Mouse (Mus musculus) MEL (cell line): ENCODE data around the gene Acvr1b. TPM values are rescaled to one million over a fixed set of nuclear protein-coding genes. Genes with fewer than 3 reads are reported as not detected.

Experiments
- DNase-seq: peaks from one replicate; pipeline ENCODE4 v3.0.0; 2011; ENCODE audit warnings: low read depth, low spot score
- H3K27ac ChIP-seq: 2 replicates; pipeline ENCODE4 v1.5.1; 2012; ENCODE audit warnings: low read depth, mild to moderate bottlenecking, control low read depth, low read length, moderate library complexity; ENCODE audit not compliant: control insufficient read depth
- H3K27me3 ChIP-seq, 2 experiments: fragments of 150-350 bp in 1 of 2; sonication (generic) in 1 of 2; 2 replicates each; pipeline ENCODE4 v1.6.1; 2012; ENCODE audit warnings: low read length in 2 of 2, mild to moderate bottlenecking in 2 of 2, improper control_type of control experiment in 1 of 2, moderate library complexity in 1 of 2; ENCODE audit not compliant: insufficient read depth in 2 of 2, control insufficient read depth in 1 of 2
- H3K36me3 ChIP-seq, 2 experiments: 2 replicates each; pipeline ENCODE4 v1.6.1; 2012 to 2014; ENCODE audit warnings: low read length in 2 of 2, improper control_type of control experiment in 1 of 2, inconsistent platforms in 1 of 2, mild to moderate bottlenecking in 1 of 2; ENCODE audit not compliant: insufficient read depth in 2 of 2, control insufficient read depth in 1 of 2
- H3K4me1 ChIP-seq, 2 experiments: fragments of 150-350 bp in 1 of 2; sonication (generic) in 1 of 2; 2 replicates each; pipeline ENCODE4 v1.6.1; 2012; ENCODE audit warnings: low read length in 2 of 2, improper control_type of control experiment in 1 of 2, mild to moderate bottlenecking in 1 of 2; ENCODE audit not compliant: insufficient read depth in 2 of 2, control insufficient read depth in 1 of 2
- H3K4me3 ChIP-seq, 2 experiments: fragments of 150-350 bp in 1 of 2; sonication (generic) in 1 of 2; 2 replicates each; pipeline ENCODE4 v1.5.1; 2012; ENCODE audit warnings: low read depth in 2 of 2, low read length in 2 of 2, mild to moderate bottlenecking in 2 of 2, moderate library complexity in 2 of 2, control low read depth in 1 of 2, improper control_type of control experiment in 1 of 2; ENCODE audit not compliant: control insufficient read depth in 1 of 2, insufficient read depth in 1 of 2
- H3K79me2 ChIP-seq: 2 replicates; pipeline ENCODE4 v1.6.1; 2012; ENCODE audit warnings: mild to moderate bottlenecking, low read length, moderate library complexity; ENCODE audit not compliant: control insufficient read depth, poor library complexity, insufficient read depth
- H3K9ac ChIP-seq: 2 replicates; pipeline ENCODE4 v1.6.1; 2012; ENCODE audit warnings: low read depth, mild to moderate bottlenecking, control low read depth, low read length, moderate library complexity; ENCODE audit not compliant: control insufficient read depth, poor library complexity, severe bottlenecking
- H3K9me3 ChIP-seq: fragments of 150-350 bp; sonication (generic); replicated peaks from 2 replicates; pipeline ENCODE4 v1.6.1; 2012; ENCODE audit warnings: mild to moderate bottlenecking, low read length, improper control_type of control experiment, moderate library complexity; ENCODE audit not compliant: insufficient read depth
- CHD2 ChIP-seq: IDR thresholded peaks from 2 replicates; pipeline ENCODE4 v1.6.1; 2011; ENCODE audit warnings: low read length, improper control_type of control experiment
- CTCF ChIP-seq, 3 experiments: IDR thresholded peaks in 2 of 3; conservative IDR thresholded peaks in 1 of 3; 2 replicates each; pipeline ENCODE4 v1.5.1; 2011 to 2012; ENCODE audit warnings: low read length in 3 of 3, low read depth in 2 of 3, mild to moderate bottlenecking in 2 of 3, improper control_type of control experiment in 1 of 3, inconsistent platforms in 1 of 3, mixed read lengths in 1 of 3, moderate library complexity in 1 of 3; ENCODE audit not compliant: control insufficient read depth in 1 of 3, insufficient read depth in 1 of 3, poor library complexity in 1 of 3, severe bottlenecking in 1 of 3
- GATA1 ChIP-seq: IDR thresholded peaks from 2 replicates; pipeline ENCODE4 v1.6.1; 2011; ENCODE audit warnings: low read depth, low read length, improper control_type of control experiment
- HCFC1 ChIP-seq: IDR thresholded peaks from 2 replicates; pipeline ENCODE4 v1.6.1; 2012; ENCODE audit warnings: low read depth, mild to moderate bottlenecking, inconsistent platforms, low read length, improper control_type of control experiment, moderate library complexity
- MAFK ChIP-seq: IDR thresholded peaks from 2 replicates; pipeline ENCODE4 v1.6.1; 2011; ENCODE audit warnings: low read depth, mild to moderate bottlenecking, low read length, improper control_type of control experiment, borderline replicate concordance
- MAZ ChIP-seq: IDR thresholded peaks from 2 replicates; pipeline ENCODE4 v1.6.1; 2012; ENCODE audit warnings: low read depth, mild to moderate bottlenecking, inconsistent platforms, low read length, improper control_type of control experiment
- MXI1 ChIP-seq: IDR thresholded peaks from 2 replicates; pipeline ENCODE4 v1.6.1; 2011; ENCODE audit warnings: mild to moderate bottlenecking, low read depth, low read length, improper control_type of control experiment
- NRF1 ChIP-seq: IDR thresholded peaks from 2 replicates; pipeline ENCODE4 v1.6.1; 2014; ENCODE audit warnings: low read depth, mild to moderate bottlenecking, inconsistent platforms, low read length, improper control_type of control experiment, moderate library complexity; ENCODE audit not compliant: poor library complexity, insufficient read depth, severe bottlenecking
- RCOR1 ChIP-seq: IDR thresholded peaks from 2 replicates; pipeline ENCODE4 v1.6.1; 2012; ENCODE audit warnings: low read depth, mild to moderate bottlenecking, inconsistent platforms, low read length, improper control_type of control experiment
- SIN3A ChIP-seq: IDR thresholded peaks from 2 replicates; pipeline ENCODE4 v1.6.1; 2012; ENCODE audit warnings: low read length, improper control_type of control experiment, inconsistent platforms
- TBP ChIP-seq: IDR thresholded peaks from 2 replicates; pipeline ENCODE4 v1.8.0; 2011; ENCODE audit warnings: low read depth, low read length, improper control_type of control experiment
- UBTF ChIP-seq: IDR thresholded peaks from 2 replicates; pipeline ENCODE4 v1.6.1; 2012; ENCODE audit warnings: low read depth, mild to moderate bottlenecking, inconsistent platforms, low read length, improper control_type of control experiment, moderate library complexity, borderline replicate concordance; ENCODE audit not compliant: insufficient read depth
- USF2 ChIP-seq, 2 experiments: IDR thresholded peaks; 2 replicates each; pipeline ENCODE4 v1.6.1; 2011 to 2012; ENCODE audit warnings: improper control_type of control experiment in 2 of 2, low read length in 2 of 2, borderline replicate concordance in 1 of 2, inconsistent platforms in 1 of 2, low read depth in 1 of 2, mild to moderate bottlenecking in 1 of 2; ENCODE audit not compliant: insufficient read depth in 1 of 2
- polyA plus RNA-seq, 2 experiments: library from polyadenylated mRNA; stranded (reverse) in 1 of 2; unstranded in 1 of 2; fragments of >175 nt in 1 of 2; fragments of >200 nt in 1 of 2; gene quantifications; 2 replicates each; pipeline versions ENCODE4 v1.2.1 to v1.2.4; 2012; ENCODE audit warnings: low replicate concordance in 2 of 2, low read depth in 1 of 2; ENCODE audit not compliant: insufficient read length in 2 of 2, insufficient read depth in 1 of 2, missing spikeins in 1 of 2
- total RNA-seq: library from RNA; depleted of rRNA; stranded (reverse); fragments of 300-350 nt; gene quantifications from 2 replicates; pipeline ENCODE4 v1.2.3, GENCODE M21; 2012; rRNA removed

Gene Acvr1b
- total and polyA plus RNA-seq, 3 experiments, result 10.4 to 13.2 TPM; not detected in 1

GRCm38 (mm10) chr15:101260874-101261622 is 87.2 kb downstream of the Acvr1b start (continued):
- no peak; the same call in 1 of the 2 replicates for TF ChIP-seq MXI1
- TF ChIP-seq NRF1, result peak; percentile 16; the same call in 1 of the 2 replicates
- peak; percentile 94 for TF ChIP-seq TBP
- TF ChIP-seq UBTF, result peak; percentile 95
- TF ChIP-seq MAZ, result no peak
- no peak for TF ChIP-seq USF2 (IDR thresholded peaks at IDR 0.05; ENCODE audit: borderline replicate concordance in 1 of 2, insufficient read depth in 1 of 2, low read depth in 1 of 2, low read length in 2 of 2)
- TF ChIP-seq GATA1, result peak; percentile 74
- TF ChIP-seq MAFK, result no peak
- TF ChIP-seq RCOR1, result no peak
- TF ChIP-seq CTCF (IDR thresholded peaks at IDR 0.05 in 2 of 3, conservative IDR thresholded peaks at IDR 0.05 in 1 of 3; ENCODE audit: control insufficient read depth in 1 of 3, insufficient read depth in 1 of 3, low read depth in 2 of 3, low read length in 3 of 3, poor library complexity in 1 of 3, severe bottlenecking in 1 of 3), result no peak
- no peak for TF ChIP-seq HCFC1

GRCm38 (mm10) chr15:101262502-101262901 is 88.6 kb downstream of the Acvr1b start:
- no peaks in the 10 kb centered on the region for H3K9me3 ChIP-seq
- peaks cover 0 to 16% of the 10 kb centered on the region in 2 experiments; a peak in 2 of 4 replicates for H3K36me3 ChIP-seq
- H3K79me2 ChIP-seq, result no peaks in the 10 kb centered on the region
- no peak for TF ChIP-seq CHD2
- TF ChIP-seq SIN3A, result no peak
- TF ChIP-seq RCOR1, result no peak
- no peak for TF ChIP-seq CTCF (IDR thresholded peaks at IDR 0.05 in 2 of 3, conservative IDR thresholded peaks at IDR 0.05 in 1 of 3; ENCODE audit: control insufficient read depth in 1 of 3, insufficient read depth in 1 of 3, low read depth in 2 of 3, low read length in 3 of 3, poor library complexity in 1 of 3, severe bottlenecking in 1 of 3)
- no peak overlapping the region for H3K9ac ChIP-seq
- peaks cover 11 to 24% of the 10 kb centered on the region in 2 experiments for H3K4me1 ChIP-seq
- no peak for DNase-seq
- no peak overlapping the region for H3K4me3 ChIP-seq
- no peaks in the 10 kb centered on the region for H3K27me3 ChIP-seq
- no peak overlapping the region for H3K27ac ChIP-seq

Other genes with a start within 250 kb of the Acvr1b start
- not detected in 2 replicates for gene Gm47841, start 126.7 kb upstream of the Acvr1b start, total RNA-seq
- gene Gm47841, start 126.7 kb upstream of the Acvr1b start, polyA plus RNA-seq, result not detected
- gene Fignl2, start 95.5 kb upstream of the Acvr1b start, total RNA-seq, result not detected in 2 replicates
- gene Fignl2, start 95.5 kb upstream of the Acvr1b start, polyA plus RNA-seq, result not detected
- not detected in 2 replicates for gene Ankrd33, start 58.3 kb upstream of the Acvr1b start, total RNA-seq
- not detected for gene Ankrd33, start 58.3 kb upstream of the Acvr1b start, polyA plus RNA-seq
- gene Acvrl1, start 45.5 kb upstream of the Acvr1b start, total RNA-seq, result 0.08 TPM in 1 of 2 replicates, not detected in the other
- under 1 TPM in 1 of 2 experiments, not detected in 1; 0.18 TPM for gene Acvrl1, start 45.5 kb upstream of the Acvr1b start, polyA plus RNA-seq
- 3.7 and 4.1 TPM in 2 replicates for gene Grasp, start 50.1 kb downstream of the Acvr1b start, total RNA-seq
- 1 to 10 TPM in 1 of 2 experiments, not detected in 1; 6.3 TPM for gene Grasp, start 50.1 kb downstream of the Acvr1b start, polyA plus RNA-seq
- gene Nr4a1, start 80.2 kb downstream of the Acvr1b start, total RNA-seq, result 1.7 and 2.0 TPM in 2 replicates
- 10 to 100 TPM in 1 of 2 experiments, not detected in 1; 12.8 TPM for gene Nr4a1, start 80.2 kb downstream of the Acvr1b start, polyA plus RNA-seq
- gene Atg101, start 110.2 kb downstream of the Acvr1b start, total RNA-seq, result 75.5 and 90.3 TPM in 2 replicates
- 10 to 100 TPM in 1 of 2 experiments, not detected in 1; 75.2 TPM for gene Atg101, start 110.2 kb downstream of the Acvr1b start, polyA plus RNA-seq
- 0.07 and 0.12 TPM in 2 replicates for gene 6030408B16Rik, start 119.1 kb downstream of the Acvr1b start, total RNA-seq
- under 1 TPM in 1 of 2 experiments, not detected in 1; 0.18 TPM for gene 6030408B16Rik, start 119.1 kb downstream of the Acvr1b start, polyA plus RNA-seq
- gene Krt80, start 196.1 kb downstream of the Acvr1b start, total RNA-seq, result not detected in 2 replicates
- not detected for gene Krt80, start 196.1 kb downstream of the Acvr1b start, polyA plus RNA-seq
- 0.04 TPM in 1 of 2 replicates, not detected in the other for gene Krt7, start 237.0 kb downstream of the Acvr1b start, total RNA-seq
- under 1 TPM in 1 of 2 experiments, not detected in 1; 0.03 TPM for gene Krt7, start 237.0 kb downstream of the Acvr1b start, polyA plus RNA-seq